Comparison of ENCODE assay signal across 9 mouse cellular contexts in the genomic region with DNA sequence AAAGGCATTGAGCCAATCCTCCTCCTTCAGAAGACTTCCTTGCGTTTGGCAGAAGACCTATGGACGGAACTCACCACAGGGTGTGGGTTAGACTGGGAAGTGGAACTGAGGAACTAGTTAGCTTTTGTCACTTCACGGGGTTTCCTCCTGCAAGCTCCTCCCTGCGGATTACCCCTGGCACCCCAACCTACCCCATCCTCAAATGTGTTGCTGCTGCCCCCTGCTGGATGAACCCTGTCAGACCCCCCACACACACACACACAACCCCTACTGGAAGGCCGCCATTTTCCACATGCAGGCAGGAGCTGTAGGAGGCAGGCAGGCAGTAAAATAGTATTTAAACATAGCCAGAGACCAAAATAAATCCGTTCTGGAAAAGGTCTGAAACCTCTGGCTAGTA. TPM values are rescaled to one million over a fixed set of nuclear protein-coding genes. Genes with fewer than 3 reads are reported as not detected.
A peak's percentile ranks its signal among the peaks of the same experiment; 100 is the strongest.
DNase-seq lines count a peak whose midpoint lies in the region; ATAC-seq and TF ChIP-seq lines count a peak whose summit lies in the region.
"Had no signal": no experiment of that assay in that cellular context is flagged by ENCODE, and none has a peak within 500 bp of the region (broad histone marks: within the 10 kb centered on the region; RNA-seq: fewer than 3 reads in every experiment).

No protein-coding gene starts in this region.

- peak; percentile 100 for ATAC-seq in megakaryocyte progenitor cell, adult 5-6 weeks (replicated peaks; ENCODE audit: poor library complexity)

- peak overlapping the region; percentile 59 for H3K27ac ChIP-seq in bone marrow macrophage, adult 2 months (ENCODE audit: insufficient read depth, low read depth, low read length)

- no peak for TF ChIP-seq POLR2A in bone marrow macrophage, adult 2 months (IDR thresholded peaks at IDR 0.05; ENCODE audit: borderline replicate concordance, low read depth, low read length)

- peak; percentile 15 for DNase-seq in left cerebral cortex, adult 11 months (ENCODE audit: low spot score)
- DNase-seq in left cerebral cortex, adult 8-10 months (ENCODE audit: low spot score in 2 of 2) = no peak
- DNase-seq in gastrocnemius, postnatal 25 days = peak; percentile 70
- DNase-seq in left cerebral cortex, adult 18-20 months (ENCODE audit: low spot score in 2 of 2) = peak; percentile 34 to 50
- DNase-seq in thymus, adult 18-20 months = peak; percentile 82 to 86
- no peak for DNase-seq in MN1 (ENCODE audit: low spot score)

- H3K4me1 ChIP-seq in bone marrow macrophage, adult 2 months (ENCODE audit: control insufficient read depth, insufficient read depth, low read length) = peaks cover 3% of the 10 kb centered on the region; the same call in 1 of the 2 replicates

- peak; percentile 85 for TF ChIP-seq CTCF in bone marrow macrophage, adult 2 months (IDR thresholded peaks at IDR 0.05; ENCODE audit: low read depth, low read length)

- no peak overlapping the region for H3K4me3 ChIP-seq in bone marrow macrophage, adult 2 months (ENCODE audit: insufficient read depth, low read length)
- H3K4me3 ChIP-seq: erythroblast, embryonic 14.5 days had no signal

RNA-seq across cellular contexts. Expression of gene Bex6, which starts 23.1 kb away (rescaled TPM):
- total RNA-seq in left cerebral cortex, adult 8-10 months (2022) = not detected
- 1.4 and 1.9 TPM in 2 replicates for polyA plus RNA-seq in bone marrow macrophage, adult 2 months (2012; ENCODE audit: insufficient read depth, insufficient read length, missing spikeins)
- not detected for total RNA-seq in gastrocnemius, postnatal 25 days (2021)
- total RNA-seq in left cerebral cortex, adult 18-20 months (2021) = not detected
- 103 and 110 TPM in 2 replicates for total RNA-seq in megakaryocyte progenitor cell, adult 5-6 weeks (2015)
- 81.8 and 101 TPM in 2 replicates for total RNA-seq in megakaryocyte progenitor cell, adult 5-6 weeks (2017)
- polyA plus RNA-seq: erythroblast, embryonic 14.5 days had no signal

RNA-seq across cellular contexts. Expression of gene Nrros, which starts 37.3 kb away (rescaled TPM):
- 1 to 10 TPM; 6.4 to 8.9 (median 8.6) TPM for total RNA-seq in left cerebral cortex, adult 8-10 months (2022)
- polyA plus RNA-seq in bone marrow macrophage, adult 2 months (2012; ENCODE audit: insufficient read depth, insufficient read length, missing spikeins) = 227 and 230 TPM in 2 replicates
- 1 to 10 TPM; 1.9 to 2.5 TPM for total RNA-seq in gastrocnemius, postnatal 25 days (2021)
- 1 to 10 TPM; 6.8 to 8.5 TPM for total RNA-seq in left cerebral cortex, adult 18-20 months (2021)
- total RNA-seq in megakaryocyte progenitor cell, adult 5-6 weeks (2015) = 180 and 190 TPM in 2 replicates
- 116 and 133 TPM in 2 replicates for total RNA-seq in megakaryocyte progenitor cell, adult 5-6 weeks (2017)

RNA-seq across cellular contexts. Expression of gene Fbxo45, which starts 44.3 kb away (rescaled TPM):
- total RNA-seq in left cerebral cortex, adult 8-10 months (2022) = 10 to 100 TPM; 42.5 to 44.2 (median 43.9) TPM
- 8.5 and 8.6 TPM in 2 replicates for polyA plus RNA-seq in bone marrow macrophage, adult 2 months (2012; ENCODE audit: insufficient read depth, insufficient read length, missing spikeins)
- 10 to 100 TPM; 13.8 to 13.9 TPM for total RNA-seq in gastrocnemius, postnatal 25 days (2021)
- total RNA-seq in left cerebral cortex, adult 18-20 months (2021) = 10 to 100 TPM; 44.8 to 50.3 TPM
- total RNA-seq in megakaryocyte progenitor cell, adult 5-6 weeks (2015) = 16.3 and 16.5 TPM in 2 replicates
- total RNA-seq in megakaryocyte progenitor cell, adult 5-6 weeks (2017) = 19.7 and 22.8 TPM in 2 replicates

RNA-seq across cellular contexts. Expression of gene Wdr53, which starts 44.3 kb away (rescaled TPM):
- total RNA-seq in left cerebral cortex, adult 8-10 months (2022) = 10 to 100 TPM in 3 of 4 experiments, 1 to 10 TPM in 1; 9.8 to 14.5 (median 12.9) TPM
- polyA plus RNA-seq in bone marrow macrophage, adult 2 months (2012; ENCODE audit: insufficient read depth, insufficient read length, missing spikeins) = 18.0 and 20.3 TPM in 2 replicates
- 1 to 10 TPM; 5.2 TPM for total RNA-seq in gastrocnemius, postnatal 25 days (2021)
- total RNA-seq in left cerebral cortex, adult 18-20 months (2021) = 10 to 100 TPM; 12.4 to 12.5 TPM
- 9.5 and 9.9 TPM in 2 replicates for total RNA-seq in megakaryocyte progenitor cell, adult 5-6 weeks (2015)
- total RNA-seq in megakaryocyte progenitor cell, adult 5-6 weeks (2017) = 19.6 and 21.6 TPM in 2 replicates

Comparison
In these comparisons a context has a peak if more than half of its experiments do, and no peak if none do; other contexts are left out.
1. DNase-seq: peak in left cerebral cortex, adult 11 months (single experiment), gastrocnemius, postnatal 25 days (single experiment), left cerebral cortex, adult 18-20 months (2 of 2) and thymus, adult 18-20 months (2 of 2); none in left cerebral cortex, adult 8-10 months (0 of 2) and MN1 (single experiment).
2. RNA of gene Bex6, which starts 23.1 kb away (total RNA-seq): 81.8 to 110 TPM in megakaryocyte progenitor cell, adult 5-6 weeks; not detected in left cerebral cortex, adult 8-10 months, not detected in gastrocnemius, postnatal 25 days and not detected in left cerebral cortex, adult 18-20 months; every median in the first group is over 10 times any median in the second.
3. RNA of gene Nrros, which starts 37.3 kb away (total RNA-seq): 116 to 190 TPM in megakaryocyte progenitor cell, adult 5-6 weeks; 6.4 to 8.9 TPM in left cerebral cortex, adult 8-10 months, 6.8 to 8.5 TPM in left cerebral cortex, adult 18-20 months and 1.9 to 2.5 TPM in gastrocnemius, postnatal 25 days; every median in the first group is over 10 times any median in the second.